Mouse (Mus musculus): ENCODE measurements around the gene Dok3. TPM values are rescaled to one million over a fixed set of nuclear protein-coding genes. Genes with fewer than 3 reads are reported as not detected.

Gene Dok3
- total and polyA plus RNA-seq, 2 experiments from 2014 or later: 0.82 to 4.8 TPM

GRCm38 (mm10) chr13:55563266-55563879 lies 34.3 kb upstream of the Dok3 start:
- Histone ChIP-seq H3K9me3 (ENCODE audit: low read length) (no peaks in the 10 kb centered on the region), H3K36me3 (ENCODE audit: insufficient read depth) (peaks cover 3% of the 10 kb centered on the region; the same call in 1 of the 2 replicates), H3K4me3 (ENCODE audit: low read depth, low read length) (no peak overlapping the region), H3K4me1 (ENCODE audit: insufficient read depth) (no peaks in the 10 kb centered on the region), H3K27ac (ENCODE audit: low read depth, low read length) (no peak overlapping the region), H3K9ac (no peak overlapping the region), H3K4me2 (ENCODE audit: low read depth) (no peak overlapping the region), H3K27me3 (ENCODE audit: insufficient read depth, low read length) (no peaks in the 10 kb centered on the region)
- no peak for DNase-seq
- 81% methylated on average over 7 of the region's 7 CpGs for WGBS
- no peak for ATAC-seq
- TF ChIP-seq CTCF (IDR thresholded peaks at IDR 0.05; ENCODE audit: low read depth): no peak

- Histone ChIP-seq H3K27me3 (ENCODE audit: insufficient read depth, low read length) (no peaks in the 10 kb centered on the region), H3K9ac (no peak overlapping the region), H3K4me2 (ENCODE audit: low read depth) (no peak overlapping the region), H3K36me3 (ENCODE audit: insufficient read depth) (peaks cover 32% of the 10 kb centered on the region), H3K4me1 (ENCODE audit: insufficient read depth) (no peaks in the 10 kb centered on the region), H3K9me3 (ENCODE audit: low read length) (no peaks in the 10 kb centered on the region), H3K4me3 (ENCODE audit: low read depth, low read length) (no peak overlapping the region), H3K27ac (ENCODE audit: low read depth, low read length) (no peak overlapping the region)
- 74% methylated on average over 6 of the region's 6 CpGs for WGBS
- TF ChIP-seq CTCF (IDR thresholded peaks at IDR 0.05; ENCODE audit: low read depth): no peak
- DNase-seq: no peak
- no peak for ATAC-seq
These were observed 28.4 kb upstream of the Dok3 start for GRCm38 (mm10) chr13:55557499-55557898.

GRCm38 (mm10) chr13:55555921-55556320 lies 26.8 kb upstream of the Dok3 start:
- 88% methylated on average over 9 of the region's 9 CpGs for WGBS
- Histone ChIP-seq H3K4me3 (ENCODE audit: low read depth, low read length) (no peak overlapping the region), H3K4me2 (ENCODE audit: low read depth) (no peak overlapping the region), H3K27ac (ENCODE audit: low read depth, low read length) (no peak overlapping the region), H3K4me1 (ENCODE audit: insufficient read depth) (no peaks in the 10 kb centered on the region), H3K27me3 (ENCODE audit: insufficient read depth, low read length) (no peaks in the 10 kb centered on the region), H3K36me3 (ENCODE audit: insufficient read depth) (peaks cover 46% of the 10 kb centered on the region), H3K9ac (no peak overlapping the region), H3K9me3 (ENCODE audit: low read length) (no peaks in the 10 kb centered on the region)
- no peak for TF ChIP-seq CTCF (IDR thresholded peaks at IDR 0.05; ENCODE audit: low read depth)
- ATAC-seq (no peak), DNase-seq (no peak)

GRCm38 (mm10) chr13:55549061-55549460 lies 20.0 kb upstream of the Dok3 start:
- Histone ChIP-seq H3K9ac (no peak overlapping the region), H3K4me3 (ENCODE audit: low read depth, low read length) (no peak overlapping the region), H3K27ac (ENCODE audit: low read depth, low read length) (no peak overlapping the region), H3K27me3 (ENCODE audit: insufficient read depth, low read length) (no peaks in the 10 kb centered on the region), H3K9me3 (ENCODE audit: low read length) (no peaks in the 10 kb centered on the region), H3K4me1 (ENCODE audit: insufficient read depth) (no peaks in the 10 kb centered on the region), H3K4me2 (ENCODE audit: low read depth) (no peak overlapping the region), H3K36me3 (ENCODE audit: insufficient read depth) (peaks cover 84% of the 10 kb centered on the region)
- DNase-seq (no peak), ATAC-seq (no peak)
- TF ChIP-seq CTCF (IDR thresholded peaks at IDR 0.05; ENCODE audit: low read depth): no peak
- WGBS: 87% methylated on average over 15 of the region's 15 CpGs

- ATAC-seq: no peak
- Histone ChIP-seq H3K4me3 (ENCODE audit: low read depth, low read length) (no peak overlapping the region), H3K36me3 (ENCODE audit: insufficient read depth) (peaks cover 84% of the 10 kb centered on the region), H3K27ac (ENCODE audit: low read depth, low read length) (no peak overlapping the region), H3K9me3 (ENCODE audit: low read length) (no peaks in the 10 kb centered on the region), H3K4me2 (ENCODE audit: low read depth) (no peak overlapping the region), H3K9ac (no peak overlapping the region), H3K4me1 (ENCODE audit: insufficient read depth) (no peaks in the 10 kb centered on the region), H3K27me3 (ENCODE audit: insufficient read depth, low read length) (no peaks in the 10 kb centered on the region)
- TF ChIP-seq CTCF (IDR thresholded peaks at IDR 0.05; ENCODE audit: low read depth): no peak
- no peak for DNase-seq
- WGBS: 92% methylated on average over 5 of the region's 5 CpGs
These were observed 19.3 kb upstream of the Dok3 start for GRCm38 (mm10) chr13:55548426-55548825.

GRCm38 (mm10) chr13:55547916-55548315 lies 18.8 kb upstream of the Dok3 start:
- ATAC-seq (no peak), DNase-seq (no peak)
- H3K4me2 ChIP-seq (ENCODE audit: low read depth): no peak overlapping the region
- H3K4me3 ChIP-seq (ENCODE audit: low read depth, low read length): no peak overlapping the region
- H3K27ac ChIP-seq (ENCODE audit: low read depth, low read length): no peak overlapping the region
- H3K4me1 ChIP-seq (ENCODE audit: insufficient read depth): no peaks in the 10 kb centered on the region
- H3K27me3 ChIP-seq (ENCODE audit: insufficient read depth, low read length): no peaks in the 10 kb centered on the region
- H3K36me3 ChIP-seq (ENCODE audit: insufficient read depth): peaks cover 86% of the 10 kb centered on the region
- WGBS: 92% methylated on average over 2 of the region's 2 CpGs
- no peak for TF ChIP-seq CTCF (IDR thresholded peaks at IDR 0.05; ENCODE audit: low read depth)
- no peaks in the 10 kb centered on the region for H3K9me3 ChIP-seq (ENCODE audit: low read length)
- no peak overlapping the region for H3K9ac ChIP-seq

GRCm38 (mm10) chr13:55544792-55545191 lies 15.7 kb upstream of the Dok3 start:
- 91% methylated on average over 6 of the region's 6 CpGs for WGBS
- Histone ChIP-seq H3K27ac (ENCODE audit: low read depth, low read length) (no peak overlapping the region), H3K9ac (no peak overlapping the region), H3K4me1 (ENCODE audit: insufficient read depth) (no peaks in the 10 kb centered on the region), H3K4me3 (ENCODE audit: low read depth, low read length) (no peak overlapping the region), H3K9me3 (ENCODE audit: low read length) (no peaks in the 10 kb centered on the region), H3K4me2 (ENCODE audit: low read depth) (no peak overlapping the region), H3K27me3 (ENCODE audit: insufficient read depth, low read length) (no peaks in the 10 kb centered on the region), H3K36me3 (ENCODE audit: insufficient read depth) (peaks cover 88% of the 10 kb centered on the region)
- DNase-seq (no peak), ATAC-seq (no peak)
- TF ChIP-seq CTCF (IDR thresholded peaks at IDR 0.05; ENCODE audit: low read depth): no peak
